Mouse (Mus musculus) midbrain, embryonic 12.5 days (tissue): Measurements from ENCODE around the gene D1Ertd622e. TPM values are rescaled to one million over a fixed set of nuclear protein-coding genes. Genes with fewer than 3 reads are reported as not detected.
"Not testable (repeated sequence)": the region's sequence is repeated elsewhere in the genome, so short reads cannot be mapped to it uniquely, and the experiment has no call there.

Experiments used
- ATAC-seq: fragments of 200-750 bp; cut with Nextera tagmentation; 2 replicates; pipeline ENCODE4 v1.8.0; 2017; ENCODE audit warnings: low read depth, moderate TSS enrichment, moderate library complexity; ENCODE audit not compliant: low FRiP score
- H3K27ac ChIP-seq: fragments of 300-500 bp; sonication (generic); replicated peaks from 2 replicates; pipeline ENCODE4 v1.5.1; 2016; ENCODE audit warnings: mild to moderate bottlenecking
- H3K27me3 ChIP-seq: fragments of 300-500 bp; sonication (generic); 2 replicates; pipeline ENCODE4 v1.6.1; 2016; ENCODE audit warnings: mild to moderate bottlenecking
- H3K36me3 ChIP-seq: fragments of 300-500 bp; sonication (generic); 2 replicates; pipeline ENCODE4 v1.6.1; 2016
- H3K4me1 ChIP-seq: fragments of 300-500 bp; sonication (generic); 2 replicates; pipeline ENCODE4 v1.6.1; 2016
- H3K4me2 ChIP-seq: fragments of 300-500 bp; sonication (generic); replicated peaks from 2 replicates; pipeline ENCODE4 v1.6.1; 2016; ENCODE audit warnings: mild to moderate bottlenecking, moderate library complexity
- H3K4me3 ChIP-seq: fragments of 300-500 bp; sonication (generic); 2 replicates; pipeline ENCODE4 v1.5.1; 2016; ENCODE audit warnings: mild to moderate bottlenecking
- H3K9ac ChIP-seq: fragments of 300-500 bp; sonication (generic); replicated peaks from 2 replicates; pipeline ENCODE4 v1.6.1; 2016; ENCODE audit warnings: mild to moderate bottlenecking, moderate library complexity
- H3K9me3 ChIP-seq: fragments of 300-500 bp; sonication (generic); 2 replicates; pipeline ENCODE4 v1.6.1; 2016; ENCODE audit warnings: mild to moderate bottlenecking
- WGBS: fragments of 180-500 bp; shearing (Covaris S2); methylation state at CpG from one replicate; pipeline ENCODE4 v1.1.7; 2016; 5-methylcytosine and 5-hydroxymethylcytosine counted together
- polyA plus RNA-seq: library from polyadenylated mRNA; unstranded; fragments of >200 nt; fragmentation: Nextera tagmentation; extraction: Ambion mirVana; gene quantifications from 2 replicates; pipeline ENCODE4 v1.2.1, GENCODE M21; 2016

Gene D1Ertd622e
- polyA plus RNA-seq, 1 experiment from 2014 or later: 34.3 TPM

GRCm38 (mm10) chr1:97611747-97612146, 50.1 kb downstream of the D1Ertd622e start:
- no peak for ATAC-seq
- no peak overlapping the region for H3K9ac ChIP-seq
- no peaks in the 10 kb centered on the region for H3K9me3 ChIP-seq
- WGBS: 72% methylated on average over 2 of the region's 2 CpGs
- H3K36me3 ChIP-seq: no peaks in the 10 kb centered on the region
- H3K27me3 ChIP-seq: no peaks in the 10 kb centered on the region
- H3K4me2 ChIP-seq: no peak overlapping the region
- peaks cover 4% of the 10 kb centered on the region; the same call in 1 of the 2 replicates for H3K4me1 ChIP-seq
- H3K27ac ChIP-seq: no peak overlapping the region
- no peak overlapping the region for H3K4me3 ChIP-seq

GRCm38 (mm10) chr1:97603361-97603760, 58.5 kb downstream of the D1Ertd622e start:
- no peaks in the 10 kb centered on the region for H3K27me3 ChIP-seq
- no peak overlapping the region for H3K9ac ChIP-seq
- 83% methylated on average over 1 of the region's 1 CpGs for WGBS

GRCm38 (mm10) chr1:97600371-97600770, 61.5 kb downstream of the D1Ertd622e start:
- Histone ChIP-seq H3K9me3 (no peaks in the 10 kb centered on the region), H3K36me3 (no peaks in the 10 kb centered on the region), H3K27me3 (no peaks in the 10 kb centered on the region), H3K9ac (no peak overlapping the region), H3K27ac (no peak overlapping the region), H3K4me3 (no peak overlapping the region), H3K4me2 (no peak overlapping the region), H3K4me1 (no peaks in the 10 kb centered on the region)
- ATAC-seq: no peak
- WGBS: 86% methylated on average over 2 of the region's 2 CpGs

More at GRCm38 (mm10) chr1:97603361-97603760, 58.5 kb downstream of the D1Ertd622e start:
- no peak overlapping the region for H3K4me3 ChIP-seq
- H3K4me1 ChIP-seq: no peaks in the 10 kb centered on the region
- no peaks in the 10 kb centered on the region for H3K9me3 ChIP-seq
- ATAC-seq: no peak
- no peaks in the 10 kb centered on the region for H3K36me3 ChIP-seq
- no peak overlapping the region for H3K27ac ChIP-seq
- no peak overlapping the region for H3K4me2 ChIP-seq

- H3K27me3 ChIP-seq: no peaks in the 10 kb centered on the region
- no peaks in the 10 kb centered on the region for H3K36me3 ChIP-seq
- ATAC-seq: no peak
- no peaks in the 10 kb centered on the region for H3K9me3 ChIP-seq
- no peak overlapping the region for H3K4me3 ChIP-seq
- H3K4me2 ChIP-seq: no peak overlapping the region
- no peak overlapping the region for H3K27ac ChIP-seq
- no peak overlapping the region for H3K9ac ChIP-seq
- H3K4me1 ChIP-seq: no peaks in the 10 kb centered on the region
- 78% methylated on average over 3 of the region's 3 CpGs for WGBS
Observed at GRCm38 (mm10) chr1:97599101-97599500, 62.8 kb downstream of the D1Ertd622e start.

- no peak overlapping the region for H3K9ac ChIP-seq
- 14% methylated on average over 3 of the region's 3 CpGs for WGBS
- H3K36me3 ChIP-seq: no peaks in the 10 kb centered on the region
- H3K4me2 ChIP-seq: no peak overlapping the region
- H3K27me3 ChIP-seq: no peaks in the 10 kb centered on the region
- no peak overlapping the region for H3K4me3 ChIP-seq
- H3K4me1 ChIP-seq: peaks cover 5% of the 10 kb centered on the region
- ATAC-seq: no peak
- H3K9me3 ChIP-seq: no peaks in the 10 kb centered on the region
- 0 out of 2 replicates have a peak overlapping the region, but pooled peaks have one; percentile 20 for H3K27ac ChIP-seq
Observed at GRCm38 (mm10) chr1:97588561-97588960, 73.3 kb downstream of the D1Ertd622e start.

- Histone ChIP-seq H3K4me1 (peaks cover 5% of the 10 kb centered on the region), H3K4me3 (no peak overlapping the region), H3K27ac (no peak overlapping the region), H3K4me2 (no peak overlapping the region), H3K27me3 (no peaks in the 10 kb centered on the region), H3K36me3 (no peaks in the 10 kb centered on the region), H3K9ac (no peak overlapping the region), H3K9me3 (no peaks in the 10 kb centered on the region)
- ATAC-seq: no peak
Observed at GRCm38 (mm10) chr1:97585106-97585505, 76.8 kb downstream of the D1Ertd622e start.

- H3K36me3 ChIP-seq: no peaks in the 10 kb centered on the region
- no peaks in the 10 kb centered on the region for H3K9me3 ChIP-seq
- ATAC-seq: no peak
- peaks cover 5% of the 10 kb centered on the region for H3K4me1 ChIP-seq
- H3K9ac ChIP-seq: no peak overlapping the region
- 86% methylated on average over 3 of the region's 3 CpGs for WGBS
- H3K4me3 ChIP-seq: no peak overlapping the region
- no peak overlapping the region for H3K27ac ChIP-seq
- H3K27me3 ChIP-seq: no peaks in the 10 kb centered on the region
- no peak overlapping the region for H3K4me2 ChIP-seq
Observed at GRCm38 (mm10) chr1:97584171-97584570, 77.7 kb downstream of the D1Ertd622e start.

- no peak overlapping the region for H3K4me3 ChIP-seq
- no peaks in the 10 kb centered on the region for H3K36me3 ChIP-seq
- no peak for ATAC-seq
- no peaks in the 10 kb centered on the region for H3K9me3 ChIP-seq
- no peak overlapping the region for H3K4me2 ChIP-seq
- H3K9ac ChIP-seq: no peak overlapping the region
- H3K4me1 ChIP-seq: no peaks in the 10 kb centered on the region
- 84% methylated on average over 4 of the region's 4 CpGs for WGBS
- no peak overlapping the region for H3K27ac ChIP-seq
- no peaks in the 10 kb centered on the region for H3K27me3 ChIP-seq
Observed at GRCm38 (mm10) chr1:97583085-97583484, 78.8 kb downstream of the D1Ertd622e start.

GRCm38 (mm10) chr1:97580680-97581079, 81.2 kb downstream of the D1Ertd622e start:
- not testable (repeated sequence) for H3K27ac ChIP-seq, H3K4me2 ChIP-seq, ATAC-seq, H3K36me3 ChIP-seq, H3K4me1 ChIP-seq, H3K27me3 ChIP-seq, H3K9ac ChIP-seq, H3K4me3 ChIP-seq, H3K9me3 ChIP-seq

- no peak overlapping the region for H3K9ac ChIP-seq
- H3K9me3 ChIP-seq: no peaks in the 10 kb centered on the region
- no peak overlapping the region for H3K4me3 ChIP-seq
- no peak overlapping the region for H3K4me2 ChIP-seq
- ATAC-seq: no peak
- H3K4me1 ChIP-seq: no peaks in the 10 kb centered on the region
- H3K27ac ChIP-seq: no peak overlapping the region
- H3K36me3 ChIP-seq: no peaks in the 10 kb centered on the region
- 79% methylated on average over 3 of the region's 3 CpGs for WGBS
- H3K27me3 ChIP-seq: no peaks in the 10 kb centered on the region
Observed at GRCm38 (mm10) chr1:97580270-97580669, 81.6 kb downstream of the D1Ertd622e start.

GRCm38 (mm10) chr1:97578025-97578417, 83.9 kb downstream of the D1Ertd622e start:
- Histone ChIP-seq H3K36me3 (no peaks in the 10 kb centered on the region), H3K9me3 (no peaks in the 10 kb centered on the region), H3K4me3 (no peak overlapping the region), H3K4me2 (no peak overlapping the region), H3K27me3 (no peaks in the 10 kb centered on the region), H3K9ac (no peak overlapping the region), H3K4me1 (no peaks in the 10 kb centered on the region), H3K27ac (no peak overlapping the region)
- WGBS: 91% methylated on average over 3 of the region's 3 CpGs
- ATAC-seq: no peak

GRCm38 (mm10) chr1:97577062-97578024, 84.5 kb downstream of the D1Ertd622e start:
- Histone ChIP-seq H3K27ac (no peak overlapping the region), H3K36me3 (no peaks in the 10 kb centered on the region), H3K4me1 (no peaks in the 10 kb centered on the region), H3K27me3 (no peaks in the 10 kb centered on the region), H3K4me2 (no peak overlapping the region), H3K4me3 (no peak overlapping the region), H3K9ac (no peak overlapping the region), H3K9me3 (no peaks in the 10 kb centered on the region)
- 85% methylated on average over 2 of the region's 2 CpGs for WGBS
- ATAC-seq: no peak
